Mouse (Mus musculus) kidney, adult 11 months (tissue): Measurements from ENCODE around the gene Lrch1.

ENCODE experiments used
- DNase-seq: peaks from one replicate; pipeline ENCODE4 v3.0.0; 2022

The Lrch1 gene

DNA sequence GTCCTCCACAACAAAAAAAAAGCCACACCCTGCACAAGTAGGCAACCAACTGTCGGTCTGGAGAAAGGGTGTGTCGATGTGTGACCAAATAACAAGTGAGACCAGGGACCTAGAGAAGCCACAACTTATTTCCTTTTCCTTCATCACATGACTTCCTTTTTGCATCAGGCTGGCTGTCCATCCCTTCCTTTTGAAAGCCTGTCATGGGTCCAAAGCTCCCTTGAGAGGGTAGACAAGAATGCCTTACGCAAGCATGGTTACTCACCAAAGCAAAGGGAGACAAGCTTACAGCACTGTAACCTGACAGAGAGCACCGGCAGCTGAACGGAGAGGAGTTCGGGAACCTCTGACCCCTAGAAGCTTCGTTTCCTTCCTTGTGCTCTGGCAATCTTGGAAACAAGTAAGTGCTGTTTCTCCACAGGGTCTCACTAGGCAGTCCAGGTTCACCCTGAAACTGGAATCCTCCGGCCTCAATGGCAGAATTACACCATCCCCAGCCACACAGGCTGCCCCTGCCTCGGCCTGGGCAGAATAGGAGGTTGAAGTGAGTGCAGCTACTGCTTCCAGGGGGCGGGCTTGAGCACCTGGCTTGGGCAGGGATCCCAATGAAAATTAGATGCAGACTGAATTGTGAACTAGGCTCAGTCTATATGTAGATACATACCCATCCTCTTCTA is 150.2 kb downstream of the Lrch1 start:
- DNase-seq, result no peak

DNA sequence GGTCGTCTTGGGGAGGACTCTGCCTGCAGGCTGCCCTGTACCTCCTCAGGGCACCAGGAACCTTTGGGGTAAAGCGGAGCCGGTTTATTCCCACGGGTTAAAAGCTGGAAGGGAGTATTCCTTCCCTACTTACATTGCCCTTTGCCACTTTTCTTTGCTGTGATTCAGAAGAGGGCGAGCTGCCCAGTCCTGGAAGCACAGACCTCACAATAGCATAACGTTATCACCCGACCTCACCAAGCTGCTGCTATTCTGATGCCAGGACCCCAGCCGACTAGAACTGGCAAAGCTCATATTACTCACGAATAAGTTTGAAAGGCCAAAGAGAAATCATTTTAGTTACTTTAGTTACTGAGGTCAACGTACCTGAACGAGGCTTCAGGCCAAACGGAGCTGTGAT is 152.7 kb downstream of the Lrch1 start:
- DNase-seq, result no peak

DNA sequence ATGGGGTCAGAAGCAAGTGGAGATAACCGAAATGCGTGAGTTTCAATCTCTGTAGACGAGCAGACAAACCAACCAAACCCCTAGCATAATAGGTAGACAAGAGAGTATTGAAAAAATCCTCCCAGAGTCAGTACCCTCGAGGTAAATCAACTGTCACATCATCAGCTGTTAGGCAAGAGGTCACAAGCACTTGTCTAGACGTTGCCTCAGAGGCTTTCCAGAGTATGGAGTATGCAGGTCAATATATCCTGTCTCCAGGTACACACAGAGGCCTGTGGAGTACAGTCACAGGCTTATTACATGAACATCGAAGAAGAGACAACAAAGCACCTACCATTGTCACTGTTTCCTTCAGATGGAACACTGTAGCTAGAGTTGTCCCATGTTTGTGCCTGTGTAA is 154.9 kb downstream of the Lrch1 start:
- no peak for DNase-seq

DNA sequence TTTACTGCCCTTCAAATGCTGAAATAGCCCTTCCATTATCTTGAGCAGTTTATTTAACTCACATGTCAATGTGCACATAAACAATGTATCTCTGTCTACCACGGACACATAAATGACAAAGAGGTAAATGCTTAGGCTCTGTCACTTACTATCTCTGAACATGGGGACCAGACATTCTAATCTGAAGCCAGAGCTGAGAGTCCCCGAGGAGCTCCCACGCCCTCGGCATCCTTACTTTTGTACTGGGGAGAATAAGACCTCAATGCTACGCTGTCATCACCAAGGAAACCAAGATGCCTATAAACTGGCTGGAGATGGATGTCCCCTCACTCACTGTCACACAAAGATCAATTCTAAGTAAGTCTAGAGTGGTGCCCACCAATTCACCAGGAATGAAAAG is 157.1 kb downstream of the Lrch1 start:
- no peak for DNase-seq

DNA sequence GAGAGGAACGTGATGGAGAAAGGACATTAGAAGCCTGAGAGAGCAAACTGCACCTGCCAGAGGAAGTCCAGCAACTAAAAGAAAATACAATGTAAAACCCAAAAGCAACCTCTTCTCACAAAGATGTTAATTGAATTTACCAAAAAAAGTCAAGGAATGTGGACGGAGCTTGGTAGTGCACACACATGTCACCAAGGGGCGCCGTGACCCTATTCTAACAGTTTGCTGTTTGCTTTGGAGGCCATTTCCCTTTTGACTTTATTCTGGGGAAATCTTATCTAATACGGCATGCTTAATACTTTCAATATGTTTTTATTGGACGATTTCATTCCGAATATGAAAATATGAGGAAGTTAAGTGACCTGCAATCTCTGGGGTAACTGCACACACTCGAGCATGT is 158.9 kb downstream of the Lrch1 start:
- DNase-seq, result no peak

DNA sequence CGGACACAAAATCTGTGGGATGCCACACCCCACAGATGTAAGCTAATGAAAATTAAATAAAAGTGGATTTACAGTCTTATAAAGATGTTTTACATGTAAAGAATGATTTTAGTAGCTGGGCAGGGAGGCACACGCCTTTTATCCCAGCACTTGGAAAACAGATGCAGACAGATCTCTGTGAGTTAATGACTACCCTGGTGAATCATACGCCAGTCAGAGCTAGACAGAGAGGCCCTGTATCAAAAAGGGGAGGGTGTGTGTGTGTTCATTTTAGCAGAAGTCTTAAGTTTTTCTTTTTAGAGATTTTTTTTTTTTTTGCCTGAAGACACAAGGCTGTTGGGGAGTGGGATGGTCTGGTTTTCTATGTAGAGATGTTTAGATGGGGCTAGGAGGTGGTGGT is 160.0 kb downstream of the Lrch1 start:
- no peak for DNase-seq

DNA sequence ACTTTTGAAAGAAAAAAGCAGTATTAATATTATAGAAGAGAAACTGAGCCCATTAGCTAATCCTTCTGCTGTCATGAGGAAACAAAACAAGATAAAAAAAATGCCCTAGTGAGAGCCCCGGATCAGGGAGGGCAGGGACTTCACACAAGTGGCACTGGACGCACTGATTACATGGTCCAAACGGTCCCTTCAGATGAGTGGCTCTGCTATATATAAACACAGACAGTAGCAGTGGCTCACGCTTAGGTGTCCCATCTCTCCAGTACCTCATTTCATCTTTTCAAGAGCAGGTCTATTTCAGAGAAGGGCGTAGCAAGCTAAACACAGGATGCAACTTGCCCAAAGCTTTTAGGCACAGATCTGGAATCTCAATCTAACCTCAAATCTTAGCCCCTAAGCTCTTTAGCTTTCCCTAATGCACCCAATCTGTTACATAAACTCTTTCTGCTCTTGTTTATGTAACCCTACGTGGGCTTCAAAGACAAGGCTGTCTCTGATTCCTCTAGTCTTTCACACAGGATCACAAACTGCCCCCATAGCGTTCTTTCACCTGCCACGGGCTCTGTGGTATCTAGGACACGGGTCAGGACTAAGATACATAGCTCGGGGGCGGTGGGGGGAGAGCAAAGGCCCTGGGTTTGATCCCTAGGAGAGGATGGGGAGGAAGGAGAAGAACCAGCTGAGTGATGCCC is 163.3 kb downstream of the Lrch1 start:
- DNase-seq, result no peak

DNA sequence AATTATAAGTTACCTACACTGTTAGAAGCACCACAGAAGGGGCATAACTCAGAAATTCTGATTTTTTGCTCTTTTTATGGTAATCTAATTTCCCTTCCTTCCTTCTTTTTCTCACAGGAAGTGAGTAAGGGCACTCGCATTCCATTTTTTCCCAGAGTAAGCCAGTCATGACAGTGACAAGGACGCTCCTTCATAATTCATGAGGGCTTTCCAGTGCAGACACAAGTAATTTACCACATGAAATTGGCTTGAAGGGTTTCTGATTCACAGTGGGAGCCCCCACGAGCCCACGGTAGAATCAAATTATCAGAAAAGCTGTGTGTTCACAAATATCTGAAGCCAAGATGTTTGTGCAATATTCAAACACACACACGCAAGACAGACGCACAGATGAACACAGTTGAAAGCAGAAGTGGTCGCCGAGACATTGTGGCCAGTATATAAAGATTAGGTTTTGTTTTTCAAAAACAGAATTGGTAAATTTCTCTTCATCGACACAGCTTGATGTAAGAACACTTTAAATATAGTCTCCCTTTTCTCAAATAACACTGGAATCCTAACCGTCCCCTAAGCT is 173.5 kb downstream of the Lrch1 start:
- DNase-seq, result no peak

DNA sequence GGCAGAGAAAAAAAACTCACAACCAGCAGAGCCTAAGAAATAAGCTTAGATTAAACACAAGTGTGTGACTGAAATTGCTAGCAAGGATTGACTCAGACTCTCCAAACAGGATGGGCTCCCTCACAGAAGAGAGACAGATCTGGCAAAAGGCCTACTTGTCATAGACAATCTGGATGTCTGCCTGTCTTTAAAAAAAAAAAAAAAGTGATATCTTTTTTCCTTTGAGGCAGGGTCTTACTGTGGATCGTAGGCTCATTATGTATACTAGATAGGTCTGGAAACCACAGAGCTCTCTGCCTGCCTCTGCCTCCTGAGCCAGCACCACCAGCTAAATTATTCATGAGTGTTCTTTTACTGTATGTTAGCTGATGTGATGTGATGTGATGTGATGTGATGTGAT is 179.8 kb downstream of the Lrch1 start:
- DNase-seq, result no peak

DNA sequence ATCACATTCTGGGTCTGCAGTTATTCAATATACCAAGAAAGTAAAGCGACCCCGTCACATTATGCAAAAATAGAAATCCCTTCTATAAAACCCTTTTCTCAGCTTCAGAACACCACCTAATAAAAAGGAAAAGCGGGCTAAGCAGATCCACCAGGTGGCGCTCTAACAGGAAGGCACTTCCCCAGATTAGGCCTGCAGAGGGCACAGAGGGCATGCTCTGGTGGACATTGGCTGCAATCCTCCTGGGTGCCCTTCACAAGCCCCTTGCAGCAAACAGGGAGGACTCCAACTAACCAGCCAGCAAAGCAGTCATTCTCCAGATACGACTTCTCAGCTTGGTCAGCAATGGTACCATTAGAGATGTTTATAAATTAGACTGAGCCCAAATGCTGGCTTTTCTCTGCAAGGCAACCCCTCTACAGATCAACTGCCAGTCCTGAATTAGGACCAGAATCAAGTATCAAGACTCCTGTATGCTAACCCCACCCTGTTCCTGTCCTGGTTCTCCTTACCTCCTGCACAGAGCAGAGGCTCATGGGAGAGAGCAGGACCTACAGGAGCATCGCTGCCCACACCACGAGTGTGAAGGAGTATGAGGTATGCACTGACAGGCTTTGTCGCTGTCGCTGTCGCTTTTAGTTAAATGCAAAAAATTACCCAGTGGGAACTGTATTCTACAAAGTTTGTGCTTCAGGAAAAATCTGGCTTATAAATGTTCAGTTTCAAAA is 183.3 kb downstream of the Lrch1 start:
- DNase-seq, result peak; percentile 53

DNA sequence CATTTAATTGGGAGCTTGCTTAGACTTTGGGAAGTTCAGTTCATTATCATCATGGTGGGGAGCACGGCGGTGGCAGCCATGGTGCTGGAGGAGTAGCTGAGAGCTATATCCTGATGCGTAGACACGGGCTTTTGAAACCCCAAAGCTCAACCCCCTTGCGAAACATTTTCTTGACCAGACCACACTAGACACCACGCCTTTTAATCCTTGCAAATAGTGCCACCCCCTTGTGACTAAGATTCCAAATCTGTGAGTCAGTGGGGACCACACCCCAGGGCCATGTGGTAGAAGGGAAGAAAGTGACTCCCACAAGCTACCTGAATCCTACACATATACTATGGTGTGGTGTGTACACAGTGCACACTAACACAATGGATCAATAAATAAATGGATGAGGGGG is 210.8 kb downstream of the Lrch1 start:
- DNase-seq, result no peak

DNA sequence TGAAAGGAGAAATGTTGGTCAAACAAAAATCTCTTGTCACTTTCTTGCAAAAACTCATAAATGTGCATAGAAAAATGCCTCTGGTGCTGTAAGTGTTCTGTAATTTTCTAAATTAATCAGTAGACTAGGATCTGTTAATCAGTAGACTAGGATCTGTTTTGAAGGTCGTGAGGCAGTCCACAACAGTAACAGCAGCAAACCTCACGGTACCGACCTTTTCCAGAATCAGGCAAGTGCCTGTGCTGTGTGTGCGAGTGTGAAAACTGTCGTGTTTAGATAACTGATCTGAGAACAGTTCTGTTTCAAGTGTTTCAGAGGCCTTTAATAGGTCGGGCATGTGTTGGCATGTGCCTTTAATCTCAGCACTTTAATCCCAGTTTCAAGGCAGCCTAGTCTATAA is 212.2 kb downstream of the Lrch1 start:
- peak; percentile 58 for DNase-seq

DNA sequence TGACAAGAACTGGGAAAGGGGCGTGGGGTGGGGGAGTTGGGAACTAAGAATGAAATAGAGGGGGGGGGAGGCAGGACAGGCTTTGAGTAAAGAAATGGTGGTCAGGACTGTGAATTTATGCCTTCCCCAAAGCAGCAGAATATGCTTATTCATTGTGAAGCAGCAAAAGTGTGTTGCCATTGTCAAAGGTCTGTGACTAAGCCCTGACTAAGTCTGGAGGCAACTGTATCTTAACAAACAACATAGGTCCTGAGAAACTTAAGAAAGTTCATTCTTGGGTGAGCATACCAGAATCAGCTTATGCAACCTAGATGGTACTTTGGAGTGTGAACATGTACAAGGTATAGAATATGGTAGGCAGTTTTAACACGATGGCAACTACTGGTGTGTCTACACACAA is 214.3 kb downstream of the Lrch1 start:
- no peak for DNase-seq

DNA sequence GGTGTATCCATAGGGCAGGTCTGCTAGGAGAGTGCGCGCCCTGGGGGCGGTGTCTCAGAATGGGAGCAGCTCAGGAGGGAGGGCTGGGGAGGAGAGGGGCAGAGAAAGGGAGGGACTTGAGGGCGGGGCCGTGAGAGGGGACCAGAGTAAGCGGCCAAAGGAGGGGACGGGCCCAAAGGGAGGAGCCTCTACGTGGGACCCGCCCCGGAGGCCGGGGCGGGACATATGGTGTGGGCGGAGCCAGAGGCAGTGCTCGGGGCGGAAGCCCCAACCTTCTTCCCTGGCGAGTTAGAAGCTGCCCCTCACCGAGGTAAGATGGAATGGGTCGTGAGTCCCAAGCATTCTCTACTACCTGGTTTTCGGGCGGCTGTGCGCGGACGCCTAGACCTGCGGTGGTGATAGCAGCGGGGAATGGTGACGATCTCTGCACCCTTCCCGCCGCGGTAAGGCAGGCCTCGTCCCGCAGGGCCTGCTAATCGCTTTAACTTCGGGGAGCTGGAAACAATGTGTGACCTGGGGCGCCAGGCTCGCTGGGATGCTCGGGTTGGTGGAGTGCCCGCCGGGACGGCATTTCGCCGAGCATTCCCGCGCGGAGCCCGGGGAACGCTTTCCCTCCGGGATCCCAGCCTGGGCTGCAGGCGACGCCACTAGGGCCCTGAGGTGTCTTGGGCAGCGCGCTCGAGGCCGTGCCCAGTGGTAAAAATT is 215.4 kb downstream of the Lrch1 start, which contains the start of gene Esd:
TSS of gene Esd (plus strand) at position 219 of the 705 bp plus-strand sequence.
- peak; percentile 96 for DNase-seq

DNA sequence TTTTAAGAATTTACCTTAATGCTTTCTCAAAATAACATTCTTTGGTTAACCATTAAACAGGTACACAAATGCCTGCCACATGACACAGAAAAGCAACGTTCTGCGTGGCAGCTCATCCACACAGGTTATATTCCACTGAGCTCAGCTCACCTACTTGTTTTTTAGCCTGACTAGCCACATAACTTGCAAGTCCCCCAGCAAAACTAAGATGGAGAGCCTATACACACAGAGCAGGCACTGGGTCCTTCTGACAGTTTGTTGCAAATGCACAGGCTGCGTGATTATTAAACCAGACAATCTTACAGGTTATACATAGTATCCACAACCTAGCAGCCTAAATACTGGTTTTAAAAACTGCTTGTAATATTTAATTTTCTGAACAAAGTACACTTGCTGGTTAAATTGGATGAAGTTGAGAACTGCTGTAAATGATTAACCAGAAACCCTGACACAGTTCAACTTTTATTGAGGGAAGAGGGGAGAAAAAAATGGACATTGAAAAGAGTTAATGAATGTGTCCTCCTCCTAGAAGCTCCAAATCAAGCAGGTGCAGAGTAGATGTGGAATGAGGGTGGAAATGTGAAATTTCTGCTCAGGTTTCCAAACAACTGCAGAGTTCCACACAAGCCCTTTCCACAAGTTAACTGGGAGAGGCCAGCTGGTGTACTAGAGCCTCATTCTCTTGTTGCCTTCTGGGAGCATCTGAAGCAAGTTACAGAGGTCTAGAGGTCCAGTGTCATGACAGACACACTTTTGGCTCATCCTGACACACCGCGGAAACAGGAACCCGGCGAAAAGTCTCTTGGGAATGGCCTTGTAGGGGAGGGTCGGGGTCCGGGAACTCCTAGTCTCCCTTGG is 216.2 kb downstream of the Lrch1 start:
- DNase-seq, result peak; percentile 75

DNA sequence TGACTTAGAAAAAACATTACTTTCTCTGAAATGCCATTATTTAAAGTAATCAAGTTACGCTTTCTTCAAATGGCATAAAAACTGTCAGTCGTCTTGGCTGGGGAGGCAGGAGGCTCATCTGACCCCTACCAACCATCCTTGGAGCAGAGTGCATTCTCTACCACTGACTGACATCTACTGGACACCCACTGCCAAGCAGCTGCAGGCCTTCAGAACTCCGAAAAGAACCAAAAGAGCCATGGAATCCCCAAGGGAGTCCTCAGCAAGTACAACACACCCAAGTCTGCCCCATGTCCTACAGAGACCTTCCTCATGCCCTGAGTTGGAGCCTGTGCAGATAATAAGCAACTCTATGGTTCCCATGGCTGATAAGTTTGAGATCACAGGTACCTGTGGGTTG is 224.1 kb downstream of the Lrch1 start:
- no peak for DNase-seq

DNA sequence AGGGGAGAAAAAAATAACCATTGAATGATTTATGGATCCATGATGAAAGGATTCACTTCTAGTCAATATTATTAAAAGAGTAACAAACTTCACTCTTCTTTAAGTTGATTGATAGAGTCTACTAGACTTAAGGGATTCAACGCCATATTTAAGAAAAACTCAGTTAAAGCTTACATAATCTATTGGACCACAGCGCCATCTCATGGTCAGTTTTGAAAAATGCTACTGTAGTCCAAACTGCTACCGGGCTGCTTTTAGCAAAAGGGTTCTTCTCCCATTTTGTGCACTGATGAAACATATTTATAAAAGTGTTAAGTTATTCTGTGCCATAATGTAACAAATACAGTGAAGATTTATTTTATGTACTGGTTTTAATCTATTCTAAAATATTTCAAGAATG is 238.6 kb downstream of the Lrch1 start:
- no peak for DNase-seq
